Mouse (Mus musculus) left cerebral cortex, postnatal 36 days (tissue): Measurements from ENCODE around the gene Rarb. TPM values are rescaled to one million over a fixed set of nuclear protein-coding genes. Genes with fewer than 3 reads are reported as not detected.

Source experiments
- DNase-seq, 2 experiments: peaks; one replicate each; pipeline ENCODE4 v3.0.0; 2021 to 2022; ENCODE audit warnings: low spot score in 2 of 2, mixed read lengths in 1 of 2
- intact Hi-C: fragments of 180-260 bp; cut with DNase I; formaldehyde crosslinking; loops from one replicate; pipeline ENCODE4 v1.15.1; 2025
- total RNA-seq, 2 experiments: library from RNA; stranded (reverse); gene quantifications; 2 replicates each; pipeline ENCODE4 v1.2.3; 2021

The Rarb gene
- total RNA-seq, 2 experiments from 2014 or later = 12.5 to 18.6 TPM

DNA sequence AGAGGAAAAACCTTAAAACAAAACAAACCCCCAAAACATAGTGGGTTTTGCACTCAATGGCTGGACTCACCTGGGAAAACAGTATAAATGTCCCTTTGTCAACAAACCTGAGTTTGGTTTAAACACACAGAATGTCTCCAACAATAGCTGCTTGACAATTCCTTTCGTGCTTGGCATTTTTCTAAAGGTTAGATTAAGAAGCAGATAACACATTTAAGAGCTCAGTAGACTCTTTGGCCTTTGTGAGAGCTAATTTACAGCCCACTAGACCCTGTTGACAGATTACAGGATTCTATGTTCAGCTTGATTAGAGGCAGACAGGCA lies 264.7 kb downstream of the Rarb start:
- intact Hi-C loops = no loop called here
- no peak for DNase-seq

GRCm38 (mm10) chr14:16552293-16552692 lies 266.7 kb downstream of the Rarb start:
- no peak for DNase-seq
- intact Hi-C loops = no loop called here

GRCm38 (mm10) chr14:16551843-16552242 lies 267.1 kb downstream of the Rarb start:
- DNase-seq = peak; percentile 21 to 30
- intact Hi-C loops = no loop called here

GRCm38 (mm10) chr14:16548200-16548576 lies 270.8 kb downstream of the Rarb start:
- intact Hi-C loops = no loop called here
- DNase-seq = no peak

GRCm38 (mm10) chr14:16547492-16548199 lies 271.3 kb downstream of the Rarb start:
- no peak for DNase-seq
- intact Hi-C loops = no loop called here

DNA sequence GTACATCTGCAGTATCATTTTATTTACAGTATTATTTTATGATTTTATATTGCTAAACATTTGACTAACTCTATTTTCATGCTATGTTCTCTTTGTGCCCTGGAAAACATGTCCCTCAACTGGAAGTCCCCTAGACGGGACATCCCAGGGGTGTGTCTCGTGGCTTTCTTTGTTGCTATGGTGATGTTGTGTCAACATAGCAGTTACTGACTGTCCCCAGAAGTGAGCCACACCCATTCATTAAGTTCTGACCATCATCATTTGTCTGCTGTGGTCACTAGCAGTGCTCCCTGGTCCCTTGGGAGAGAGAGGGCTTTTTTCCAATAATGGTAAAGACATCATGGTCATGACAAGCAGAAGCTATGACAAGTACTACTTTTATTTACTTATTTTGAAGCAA lies 274.0 kb downstream of the Rarb start:
- DNase-seq = no peak
- intact Hi-C loops = no loop called here

DNA sequence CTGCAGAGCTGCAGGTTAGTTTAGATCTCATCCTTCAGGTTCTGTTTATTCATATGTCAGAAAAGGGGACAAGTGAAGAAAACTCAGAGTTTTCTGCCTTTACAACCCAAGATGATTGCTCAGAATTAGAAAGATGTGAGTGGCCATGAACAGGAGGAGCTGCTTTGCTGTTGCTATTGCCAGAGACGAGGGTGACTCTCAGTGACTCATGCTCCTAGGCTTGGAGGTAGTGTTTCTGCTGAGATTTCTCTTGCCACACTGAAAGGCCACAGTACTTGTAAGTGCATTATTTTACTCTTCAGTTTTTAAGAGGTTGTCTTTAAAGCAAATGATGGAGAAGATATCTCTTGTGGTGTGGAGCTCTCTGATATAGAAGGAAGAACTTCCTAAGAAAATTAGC lies 277.3 kb downstream of the Rarb start:
- no peak for DNase-seq
- intact Hi-C loops = no loop called here

GRCm38 (mm10) chr14:16537433-16537832 lies 281.5 kb downstream of the Rarb start:
- DNase-seq = no peak

GRCm38 (mm10) chr14:16528631-16529030 lies 290.3 kb downstream of the Rarb start:
- intact Hi-C loops = no loop called here

More at GRCm38 (mm10) chr14:16537433-16537832, 281.5 kb downstream of the Rarb start:
- intact Hi-C loops = no loop called here

GRCm38 (mm10) chr14:16526120-16526519 lies 292.8 kb downstream of the Rarb start:
- intact Hi-C loops = no loop called here
- DNase-seq = no peak

More at GRCm38 (mm10) chr14:16528631-16529030, 290.3 kb downstream of the Rarb start:
- no peak for DNase-seq

- no peak for DNase-seq
- intact Hi-C loops = no loop called here
Observed at GRCm38 (mm10) chr14:16525137-16525924, 293.6 kb downstream of the Rarb start.

GRCm38 (mm10) chr14:16522852-16523251 lies 296.1 kb downstream of the Rarb start:
- no peak for DNase-seq
- intact Hi-C loops = no loop called here

- intact Hi-C loops = no loop called here
- DNase-seq = peak in 1 of 2 experiments; percentile 35
Observed at GRCm38 (mm10) chr14:16519588-16520167, 299.3 kb downstream of the Rarb start.

GRCm38 (mm10) chr14:16517958-16518357 lies 301.0 kb downstream of the Rarb start:
- DNase-seq = no peak
- intact Hi-C loops = no loop called here

GRCm38 (mm10) chr14:16515731-16516130 lies 303.2 kb downstream of the Rarb start:
- no peak for DNase-seq
- intact Hi-C loops = no loop called here

GRCm38 (mm10) chr14:16510574-16510973 lies 308.4 kb downstream of the Rarb start:
- no peak for DNase-seq
- intact Hi-C loops = no loop called here

DNA sequence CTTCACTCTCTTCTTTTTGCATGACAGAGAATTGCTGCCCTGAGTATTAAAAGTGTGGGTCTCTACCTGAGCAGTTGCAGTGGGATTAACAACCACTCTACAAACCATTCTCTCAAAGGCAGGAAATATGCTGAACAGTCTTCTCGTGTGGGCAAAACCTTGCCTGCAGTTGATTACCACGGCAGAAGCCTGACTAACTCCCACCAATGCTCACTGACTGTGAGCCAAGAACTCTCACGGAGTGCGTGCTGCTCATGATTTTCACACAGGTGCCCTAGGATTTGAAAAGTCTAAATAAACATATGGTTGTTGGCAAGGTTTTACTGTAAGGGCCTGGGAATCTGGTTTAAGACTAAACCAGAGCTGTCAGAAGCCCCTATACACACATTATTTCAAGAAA lies 309.1 kb downstream of the Rarb start:
- intact Hi-C loops = no loop called here
- no peak for DNase-seq

DNA sequence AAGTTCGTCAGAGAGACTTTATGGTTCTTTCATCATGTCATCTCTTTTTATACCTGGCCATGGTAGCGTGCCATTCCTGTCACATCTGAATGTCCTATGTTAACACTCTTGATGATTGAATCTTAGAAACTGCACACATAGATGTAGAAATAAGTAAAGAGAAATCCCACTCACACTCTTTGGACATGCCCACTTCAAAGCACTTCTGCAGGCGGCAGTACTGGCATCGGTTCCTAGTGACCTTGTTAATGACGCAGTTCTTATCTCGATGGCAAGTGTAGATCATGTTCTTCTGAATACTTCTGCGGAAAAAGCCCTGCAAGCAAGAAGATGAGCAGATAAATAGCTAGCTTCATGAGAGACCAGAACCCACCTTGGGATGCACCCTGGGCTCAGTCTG lies 310.2 kb downstream of the Rarb start:
- DNase-seq = no peak
- intact Hi-C loops = no loop called here

- intact Hi-C loops = no loop called here
- DNase-seq = no peak
Observed at GRCm38 (mm10) chr14:16497226-16497661, 321.7 kb downstream of the Rarb start.

DNA sequence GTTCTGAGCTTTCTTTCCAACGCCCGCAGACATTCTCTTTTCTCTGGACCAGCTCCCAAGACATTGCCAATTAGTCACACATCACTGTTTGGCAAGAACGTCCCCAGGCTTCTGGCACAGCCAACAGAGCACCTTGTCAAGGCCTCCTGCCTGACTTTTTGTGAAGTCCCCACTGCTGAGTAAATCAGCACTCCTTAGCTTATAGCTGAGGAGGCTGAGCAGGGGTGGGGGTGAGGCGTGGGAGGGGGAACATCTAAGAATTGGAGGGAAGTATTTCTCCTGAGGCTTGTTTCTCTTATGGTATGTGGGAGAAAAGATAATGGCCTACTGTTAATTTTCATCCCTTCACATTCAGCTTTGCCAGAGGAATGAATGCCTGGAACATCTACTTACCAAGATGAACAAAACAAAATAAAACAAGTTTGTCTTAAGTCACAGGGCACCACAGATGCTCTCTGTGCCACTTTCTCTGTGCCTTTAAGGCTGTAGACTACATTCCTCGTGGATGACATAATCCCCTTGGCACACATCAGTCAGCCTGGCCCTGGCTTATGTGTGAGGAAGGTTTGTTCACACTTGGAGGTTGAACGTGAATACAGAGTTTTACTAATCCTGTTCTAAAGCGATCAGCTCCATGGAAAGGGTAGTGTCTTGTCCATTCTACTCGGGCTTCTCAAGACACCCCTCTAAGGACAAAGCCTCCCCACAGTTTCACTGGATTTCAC lies 335.1 kb downstream of the Rarb start:
- intact Hi-C loops = no loop called here
- no peak for DNase-seq
